Mouse (Mus musculus) ES-E14 (cell line): ENCODE measurements around the gene Pccb.

Experiments
- HCFC1 ChIP-seq: IDR thresholded peaks from 2 replicates; pipeline ENCODE4 v1.6.1; 2012; ENCODE audit warnings: low read length, inconsistent platforms, borderline replicate concordance; ENCODE audit not compliant: insufficient read depth
- ZNF384 ChIP-seq: IDR thresholded peaks from 2 replicates; pipeline ENCODE4 v1.6.1; 2012; ENCODE audit warnings: low read depth, low read length, inconsistent platforms

DNA sequence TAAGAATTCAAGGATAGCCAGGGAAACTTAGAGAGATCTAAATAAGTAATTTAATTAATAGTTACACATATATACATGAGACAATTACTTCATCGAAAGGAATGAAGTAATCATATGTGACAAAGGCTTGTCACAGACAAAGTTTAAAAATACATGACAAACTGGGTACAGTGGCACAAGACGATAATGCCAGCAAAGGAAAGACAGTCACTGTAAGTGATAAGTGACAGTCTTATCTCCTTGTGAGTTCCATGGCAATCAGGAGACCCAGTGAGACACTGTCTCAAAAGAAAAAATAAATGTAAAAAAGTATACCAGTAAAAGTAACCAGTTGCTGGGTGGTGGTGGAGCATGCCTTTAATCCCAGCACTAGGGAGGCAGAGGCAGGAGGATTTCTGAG lies 37.6 kb downstream of the Pccb start:
- TF ChIP-seq HCFC1 (no peak), ZNF384 (no peak)
